Mouse (Mus musculus) layer of hippocampus, postnatal 10 days (tissue): ENCODE data around the gene Zfp706. TPM values are rescaled to one million over a fixed set of nuclear protein-coding genes. Genes with fewer than 3 reads are reported as not detected.
A peak's percentile ranks its signal among the peaks of the same experiment; 100 is the strongest.
"Not testable (repeated sequence)": the region's sequence is repeated elsewhere in the genome, so short reads cannot be mapped to it uniquely, and the experiment has no call there.

Source experiments
- DNase-seq, 2 experiments: peaks; one replicate each; pipeline ENCODE4 v3.0.0; 2021; ENCODE audit warnings: low spot score in 2 of 2
- total RNA-seq, 2 experiments: library from RNA; stranded (reverse); gene quantifications; 2 replicates each; pipeline ENCODE4 v1.2.3; 2021

Zfp706 gene
- total RNA-seq, 2 experiments from 2014 or later: 249 to 317 TPM

DNA sequence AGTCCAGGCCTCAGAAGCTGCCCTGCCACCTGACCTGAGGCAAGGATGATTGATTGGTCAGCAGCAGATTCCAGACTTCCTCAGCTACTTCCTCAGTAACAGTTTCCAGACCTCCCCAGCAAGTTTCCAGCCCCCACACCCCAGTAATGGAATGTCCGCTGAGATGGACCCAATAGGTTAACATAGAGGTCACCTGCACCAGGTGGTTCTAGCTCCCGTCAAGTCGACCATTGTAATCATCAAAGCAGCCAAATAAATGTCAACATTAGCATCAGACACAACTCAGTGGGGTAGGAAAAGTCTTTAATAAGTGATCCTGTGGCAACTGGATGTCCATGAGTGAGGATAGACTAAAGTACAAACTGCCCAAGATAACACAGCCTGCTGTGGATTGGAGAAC, 3.7 kb upstream of the Zfp706 start:
- no peak for DNase-seq

DNA sequence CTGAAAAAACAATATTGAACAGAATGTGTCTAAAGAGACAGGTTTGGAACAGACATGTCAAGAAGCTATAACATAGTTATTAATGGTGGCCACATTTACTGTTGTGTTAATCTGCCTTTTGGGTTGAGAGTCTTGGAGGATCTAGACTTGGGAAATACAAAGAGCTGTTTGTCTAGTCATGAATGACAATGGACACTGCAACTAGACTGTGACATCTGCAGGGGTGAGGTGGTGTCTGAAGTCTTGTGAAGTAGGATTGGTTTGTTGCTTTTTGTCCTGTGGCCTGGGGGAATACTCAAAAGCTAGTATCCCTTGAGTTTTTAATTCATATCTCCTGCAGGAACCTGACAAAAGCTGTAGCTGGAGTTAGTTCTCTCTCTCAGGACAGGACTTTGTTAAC, 973 bp upstream of the Zfp706 start:
- no peak for DNase-seq

DNA sequence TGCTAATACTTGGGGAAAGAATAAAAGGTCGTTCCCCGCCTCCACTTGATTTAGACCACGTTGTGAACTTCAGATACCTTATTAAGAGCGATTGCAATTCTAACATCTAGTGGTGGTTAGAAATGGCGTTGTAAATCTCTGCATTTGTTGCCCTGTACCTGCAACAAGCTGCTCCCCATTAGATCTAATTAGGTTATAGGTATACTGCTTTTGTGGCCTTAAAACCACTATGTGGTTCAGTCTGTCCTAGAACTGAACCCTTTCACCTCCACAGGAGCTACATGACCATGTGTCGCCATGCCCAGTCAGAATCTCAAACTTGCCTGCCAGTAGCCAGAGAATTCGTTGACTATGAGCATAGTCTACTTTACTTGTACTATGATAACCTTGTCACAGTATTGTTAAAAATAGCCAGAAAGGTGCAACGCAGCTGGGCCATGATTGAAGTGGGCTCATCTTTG, 416 bp upstream of the Zfp706 start:
- DNase-seq: no peak

DNA sequence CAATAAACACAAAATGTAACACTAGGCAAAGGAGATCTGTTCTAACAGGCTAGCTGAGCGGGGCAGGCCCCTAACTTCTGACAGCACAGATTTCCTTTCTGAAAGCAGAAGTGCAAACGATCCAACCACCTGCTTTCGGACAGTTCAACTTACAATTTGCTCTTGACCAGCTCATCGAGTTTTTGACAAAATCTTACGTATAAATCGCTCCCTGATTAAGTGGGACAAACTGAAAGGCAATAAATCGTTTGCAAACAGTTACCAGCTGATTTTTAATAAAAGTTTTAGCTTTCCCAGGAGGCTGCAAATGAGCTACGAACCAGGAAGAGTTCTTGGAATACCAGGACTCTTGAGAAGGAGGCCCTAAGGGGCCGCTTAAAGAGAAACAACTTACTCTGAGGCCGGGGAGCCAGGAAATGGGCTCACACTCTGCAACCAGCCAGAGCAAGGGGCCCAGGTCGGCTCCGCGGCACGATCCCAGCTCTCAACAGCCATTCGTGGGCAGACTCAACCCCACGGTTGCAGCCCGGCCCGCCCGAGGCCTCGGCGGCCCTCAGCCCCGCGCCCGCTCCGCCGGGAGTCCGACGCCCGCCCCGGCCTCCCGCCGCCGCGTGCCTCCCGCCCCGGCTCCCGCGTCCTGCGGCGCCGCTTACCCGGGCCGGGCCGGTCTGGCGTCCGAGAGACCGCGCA, 953 bp downstream of the Zfp706 start:
- DNase-seq: peak in 1 of 2 experiments; percentile 36

DNA sequence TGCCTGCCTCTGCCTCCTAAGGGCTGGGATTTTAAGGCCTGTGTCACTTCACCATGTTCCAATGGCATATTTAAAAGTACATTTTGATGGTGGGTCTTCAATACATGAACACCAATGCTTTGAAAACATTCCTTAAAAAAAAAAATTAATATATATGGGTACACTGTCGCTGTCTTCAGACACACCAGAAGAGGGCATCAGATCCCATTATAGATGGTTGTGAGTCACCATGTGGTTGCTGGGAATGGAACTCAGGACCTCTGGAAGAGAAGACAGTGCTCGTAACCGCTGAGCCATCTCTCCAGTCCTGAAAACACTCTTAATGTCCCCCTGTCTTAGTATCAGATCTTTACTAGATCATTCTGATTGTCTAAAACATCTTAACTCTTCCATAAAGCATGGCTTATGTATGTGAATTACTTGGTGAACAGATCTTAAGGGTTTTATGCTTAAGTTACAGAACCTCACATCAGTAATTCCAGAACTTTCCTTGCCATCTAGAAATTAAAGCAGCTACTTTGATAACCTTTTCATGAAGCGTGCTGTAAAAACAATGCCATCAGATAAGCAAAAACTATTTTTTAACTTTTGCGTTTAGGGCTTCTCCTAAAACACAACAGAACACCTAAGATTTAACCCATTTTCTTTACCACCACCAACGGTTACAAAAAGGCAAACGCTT, 1.6 kb downstream of the Zfp706 start:
- DNase-seq: no peak

DNA sequence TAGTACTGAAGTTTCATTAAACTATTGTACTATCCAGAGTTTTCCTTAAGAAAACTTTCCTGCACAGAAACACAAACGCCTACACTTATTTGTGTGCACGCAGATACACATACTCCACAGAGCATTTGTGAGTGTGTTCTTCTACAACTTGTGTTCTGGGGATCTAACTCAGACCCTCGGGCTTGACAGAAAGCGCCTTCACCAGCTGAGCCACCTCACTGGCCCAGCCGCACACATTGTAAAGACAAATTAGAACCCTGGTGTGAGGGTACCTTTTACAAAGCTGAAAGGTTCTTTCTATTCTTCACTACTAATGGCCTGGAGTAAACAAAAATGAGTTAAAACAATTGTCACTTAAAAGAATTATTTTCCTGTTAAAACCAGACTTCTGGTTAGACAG, 2.7 kb downstream of the Zfp706 start:
- DNase-seq: no peak

DNA sequence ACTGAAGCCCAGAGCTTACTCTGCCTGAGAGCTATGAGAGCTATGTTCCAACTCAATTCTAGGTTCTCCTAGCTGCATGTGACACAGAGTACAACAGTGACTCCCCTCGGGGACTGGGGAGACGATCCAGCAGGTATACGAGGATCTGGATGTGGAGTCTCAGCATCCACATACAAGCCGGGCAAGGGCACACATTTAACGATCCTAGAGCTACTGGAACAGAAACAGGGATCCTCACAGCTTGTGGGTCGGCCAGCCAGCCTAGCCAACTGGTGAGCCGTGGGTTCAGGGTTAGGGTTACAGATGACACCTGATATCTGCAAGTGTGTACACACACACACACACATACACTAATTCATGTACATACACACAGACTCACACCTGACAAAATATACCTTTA, 5.3 kb downstream of the Zfp706 start:
- DNase-seq: no peak

DNA sequence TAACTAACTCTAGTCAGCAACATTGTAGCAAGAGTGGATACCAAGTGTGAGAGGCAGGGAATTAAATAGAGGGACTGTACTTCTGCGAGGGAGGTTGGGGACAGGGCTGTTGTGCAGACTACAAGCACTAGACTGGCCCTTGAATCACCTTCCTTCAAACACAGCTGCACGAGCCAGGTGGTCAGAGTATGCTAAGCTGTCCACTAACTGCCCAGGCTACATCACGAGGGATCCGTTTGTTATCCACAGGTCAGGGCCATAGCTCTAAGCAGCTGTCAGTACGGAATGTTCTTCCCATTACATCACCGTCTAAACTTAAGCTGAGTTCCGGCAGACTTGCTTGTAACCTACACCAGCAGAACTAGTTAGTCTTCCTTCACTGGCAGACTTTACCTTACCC, 8.0 kb downstream of the Zfp706 start:
- not testable (repeated sequence) for DNase-seq

DNA sequence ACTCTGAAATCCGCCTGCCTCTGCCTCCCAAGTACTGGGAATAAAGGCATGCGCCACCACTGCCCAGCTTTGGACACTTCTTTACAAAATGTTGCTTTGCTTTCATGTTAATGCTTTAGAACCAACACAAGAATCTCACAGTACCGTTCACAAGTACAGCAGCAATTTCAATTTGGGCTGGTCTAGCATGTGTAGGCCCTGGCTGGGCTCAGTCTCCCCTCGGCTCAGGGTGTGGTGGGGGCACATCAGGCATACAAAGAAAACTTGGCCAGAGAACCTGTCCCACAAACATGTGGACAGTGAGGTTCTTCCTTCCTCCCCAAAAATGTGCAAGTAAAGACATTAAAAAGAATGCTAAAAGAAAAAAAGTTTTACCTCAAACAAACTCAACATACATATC, 12.4 kb downstream of the Zfp706 start:
- no peak for DNase-seq

DNA sequence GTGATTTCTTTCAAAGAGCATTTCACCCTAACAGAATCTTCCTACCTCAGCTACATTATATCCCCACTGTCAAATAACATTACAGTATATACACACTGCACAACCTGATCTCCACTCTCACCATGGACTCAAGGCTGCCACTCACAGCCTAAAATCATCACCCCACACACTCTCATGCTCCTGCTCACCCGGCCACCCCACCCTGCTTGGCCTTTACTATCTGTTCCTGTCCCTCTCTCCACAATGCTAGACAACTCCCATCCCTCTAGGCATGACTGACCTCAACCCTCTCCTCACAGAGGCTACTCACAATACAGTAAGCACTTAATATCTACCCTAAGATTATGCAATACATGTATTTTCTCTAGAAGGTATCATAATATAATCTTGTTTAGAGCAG, 12.9 kb downstream of the Zfp706 start:
- no peak for DNase-seq

DNA sequence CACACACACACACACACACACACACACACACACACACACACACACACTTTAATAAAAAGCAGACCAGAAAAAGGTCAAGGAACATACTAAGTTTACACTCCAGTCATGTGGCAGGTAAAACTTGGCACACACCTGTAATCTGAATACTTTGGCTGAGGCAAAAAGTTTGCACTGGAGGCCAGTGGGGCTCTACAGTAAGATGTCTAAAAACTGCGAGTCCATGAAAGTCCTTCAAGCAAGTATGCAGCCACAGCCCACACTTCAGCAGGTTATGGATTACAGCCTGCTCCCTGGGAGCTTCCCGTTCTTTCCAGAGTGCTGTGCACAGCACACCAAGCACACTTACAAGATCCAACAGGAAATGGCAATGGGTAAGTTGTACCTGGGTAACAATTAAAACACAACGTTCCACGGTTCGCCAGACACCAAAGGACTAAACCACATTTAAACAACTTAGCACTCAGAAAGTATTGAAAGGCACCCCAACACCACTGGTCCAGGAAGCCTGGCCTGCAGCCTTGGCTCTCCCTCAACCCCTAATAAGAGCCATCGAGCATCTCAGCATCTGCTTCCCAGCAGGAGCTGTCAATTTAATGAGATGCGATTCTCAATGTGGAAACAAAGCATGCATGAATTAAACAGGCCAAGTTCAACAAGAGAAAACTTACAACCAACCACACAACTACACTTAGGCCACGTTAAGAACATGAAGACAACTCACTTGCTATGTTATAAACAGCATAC, 14.0 kb downstream of the Zfp706 start:
- DNase-seq: no peak

DNA sequence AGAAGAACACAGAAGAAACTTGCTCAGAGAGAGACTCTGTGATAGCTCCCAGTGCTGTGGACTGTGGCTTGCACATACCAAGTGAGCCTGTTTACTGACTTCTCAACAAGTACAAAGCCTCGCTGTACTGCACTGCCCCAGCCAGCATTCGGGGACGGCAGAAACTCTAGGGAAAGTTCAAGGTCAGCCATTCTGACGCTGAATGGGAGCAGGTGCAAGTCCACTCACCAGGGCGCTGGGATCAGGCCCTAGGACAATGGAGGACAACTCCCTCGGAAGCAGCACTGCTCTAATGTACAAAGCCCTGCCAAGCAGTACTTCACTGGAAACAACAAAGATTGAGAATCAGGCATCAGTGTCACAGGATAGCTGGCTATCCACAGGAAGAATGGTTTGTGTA, 16.2 kb downstream of the Zfp706 start:
- no peak for DNase-seq

DNA sequence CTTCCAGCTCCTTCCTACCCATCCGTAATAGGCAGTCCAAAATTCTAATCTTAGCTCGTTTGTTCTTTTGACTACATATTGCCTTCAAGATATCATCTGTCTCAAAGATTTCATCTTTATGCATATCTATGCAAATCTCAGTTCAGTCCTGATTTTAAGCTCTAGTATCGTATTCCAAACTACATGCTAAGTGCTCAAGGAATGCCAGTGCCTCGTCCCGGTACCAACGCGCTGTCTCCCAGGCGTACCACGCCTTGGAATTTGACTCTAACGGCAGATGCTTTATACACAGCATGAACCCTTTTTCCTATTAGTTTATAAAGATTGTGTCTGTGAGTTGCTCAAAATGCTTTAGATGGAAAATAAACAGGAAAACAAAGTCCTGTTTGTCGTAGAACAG, 17.7 kb downstream of the Zfp706 start:
- no peak for DNase-seq

DNA sequence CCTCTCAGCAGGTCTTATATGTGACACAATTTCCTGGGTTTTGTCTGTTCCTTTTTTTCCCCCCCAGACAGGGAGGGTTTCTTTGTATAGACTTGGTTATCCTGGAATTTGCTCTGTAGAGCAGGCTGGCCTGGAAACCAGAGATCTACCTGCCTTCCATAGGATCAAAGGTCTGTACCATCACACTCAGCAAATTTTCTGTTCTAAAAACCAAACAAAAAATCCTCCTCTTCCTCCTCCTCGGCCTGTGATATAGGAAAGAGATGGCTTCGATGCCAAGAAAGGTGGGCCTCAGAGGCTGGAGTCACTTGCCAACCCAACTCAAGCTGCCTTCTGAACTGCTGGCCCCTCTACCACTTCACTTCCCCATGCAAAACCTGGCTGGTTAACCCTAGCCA, 18.9 kb downstream of the Zfp706 start:
- no peak for DNase-seq

DNA sequence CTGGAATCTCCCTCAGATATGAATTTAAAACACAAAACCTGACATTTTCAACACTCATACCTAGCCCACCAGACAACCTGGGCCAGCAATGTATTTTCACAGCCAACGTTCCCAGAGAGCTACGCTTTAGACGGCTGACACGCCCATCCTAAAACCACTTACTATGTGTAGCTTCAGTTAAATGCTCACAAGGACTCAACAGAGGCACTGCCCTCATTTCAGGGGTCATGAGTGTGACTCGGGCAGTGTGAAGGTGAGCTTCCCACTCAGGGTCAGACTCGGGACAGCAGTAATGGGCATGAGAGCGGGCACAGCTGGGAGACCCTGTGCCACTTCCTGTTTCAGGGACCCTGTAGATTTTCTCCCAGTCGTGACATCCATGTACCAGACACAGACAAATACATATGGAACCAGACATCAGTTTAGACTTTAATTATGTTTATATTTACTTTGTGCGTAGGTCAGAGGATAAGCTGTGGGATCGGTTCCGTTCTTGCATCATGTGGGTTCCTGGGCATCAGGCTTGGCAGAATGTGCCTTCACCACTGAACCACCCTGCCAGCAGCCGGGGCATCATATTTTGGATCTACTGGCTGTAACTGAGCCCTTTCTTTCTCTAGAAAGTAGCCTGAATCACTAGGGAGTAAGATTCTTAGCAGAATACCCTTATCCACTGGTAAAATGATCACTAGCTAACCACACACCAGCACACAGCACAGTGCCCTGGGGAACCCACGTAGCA, 19.4 kb downstream of the Zfp706 start:
- DNase-seq: no peak

DNA sequence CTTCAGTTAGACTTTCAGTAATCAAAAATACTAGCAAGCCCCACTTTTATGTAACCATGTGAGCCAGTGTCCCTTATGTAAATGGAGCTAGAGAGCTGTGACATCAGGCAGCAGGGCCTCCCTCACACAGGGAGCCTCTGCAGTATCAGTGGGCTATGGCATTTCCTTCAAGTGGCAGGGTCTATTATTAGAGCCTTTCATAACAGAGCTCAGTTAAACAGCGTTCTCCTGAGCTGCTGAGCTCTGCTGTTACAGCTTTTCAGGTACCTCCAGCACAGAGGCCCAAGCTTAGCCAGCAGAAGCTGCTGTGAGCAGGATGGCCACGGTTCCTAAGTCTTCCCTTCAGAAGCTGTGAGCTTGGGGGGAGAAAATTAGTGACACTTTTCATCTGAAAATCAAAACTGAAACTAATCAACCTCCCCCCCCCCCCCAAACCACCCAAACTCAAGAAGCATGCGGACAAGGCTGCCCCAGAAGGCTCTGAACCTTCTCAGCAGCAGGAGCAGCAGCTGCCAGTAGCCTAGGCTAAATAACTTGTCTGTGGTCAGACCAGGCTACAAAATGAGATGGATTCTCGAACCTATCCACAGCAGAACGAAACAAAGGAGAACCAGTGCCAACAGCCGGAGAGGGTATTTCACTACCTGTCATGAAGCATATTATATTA, 20.2 kb downstream of the Zfp706 start:
- no peak for DNase-seq

DNA sequence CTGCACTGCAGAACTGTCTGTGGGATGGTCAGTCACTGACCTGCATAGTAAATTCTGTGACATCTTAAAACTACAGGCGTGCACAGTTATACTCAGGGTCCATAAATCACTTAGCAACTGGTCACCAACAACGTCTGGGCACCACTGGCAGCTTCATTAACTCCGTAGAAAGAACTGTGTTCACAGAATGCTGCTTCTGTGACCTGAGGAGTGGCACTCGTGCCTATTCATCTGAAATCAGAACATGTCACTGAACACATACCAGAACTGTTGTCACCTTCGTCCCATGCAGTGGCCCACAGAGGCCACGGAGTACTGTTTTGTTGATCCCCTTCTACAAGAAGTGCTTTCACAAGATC, 22.0 kb downstream of the Zfp706 start:
- DNase-seq: no peak

DNA sequence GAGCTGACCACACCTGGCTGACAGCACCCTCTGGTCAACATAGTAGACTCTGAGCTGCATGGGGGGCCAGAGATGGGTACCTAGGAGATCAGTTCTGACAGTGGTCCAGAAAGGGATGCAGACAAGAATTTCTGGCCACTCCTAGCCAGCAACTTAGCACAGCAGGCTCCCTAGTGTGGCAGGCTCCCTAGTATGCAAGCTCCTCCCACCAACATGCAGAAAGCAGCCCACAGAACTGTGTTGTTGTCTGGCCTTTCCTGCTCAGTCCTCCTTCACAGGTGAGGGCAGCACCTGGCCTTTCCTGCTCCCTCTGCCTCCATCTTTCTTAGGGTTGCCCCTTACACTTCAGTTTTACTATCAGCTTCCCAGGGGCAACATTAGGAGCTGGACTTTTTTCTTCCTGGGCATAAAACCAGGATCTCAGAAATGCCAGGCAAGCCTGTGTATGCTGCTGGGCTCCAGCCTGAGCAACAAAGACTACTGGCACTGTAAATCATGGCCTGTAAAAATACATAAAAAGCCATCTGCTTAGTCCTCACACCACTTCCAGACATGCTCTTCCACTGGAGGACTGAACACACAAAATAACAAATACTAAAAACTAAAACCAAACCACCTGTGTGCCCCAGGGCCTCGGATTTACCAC, 22.5 kb downstream of the Zfp706 start:
- no peak for DNase-seq

DNA sequence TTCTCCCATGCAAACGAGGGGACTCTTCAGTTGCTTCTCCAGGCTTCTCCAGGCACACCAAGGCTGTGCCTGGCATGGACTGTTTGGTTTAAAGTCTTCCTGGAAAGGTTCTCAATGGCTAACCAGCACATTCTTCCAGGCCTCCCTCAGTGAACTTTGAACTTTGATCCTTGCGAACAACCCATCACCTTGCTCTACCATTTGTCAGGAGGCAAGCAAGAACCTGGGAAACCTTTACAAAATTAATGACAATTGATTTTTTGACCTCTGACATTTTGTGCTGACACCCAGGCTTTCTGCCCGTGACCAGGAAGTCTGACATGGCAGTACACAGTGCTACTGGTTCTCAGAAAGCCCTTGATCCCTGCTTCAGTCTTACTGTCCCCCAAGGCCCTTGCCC, 24.1 kb downstream of the Zfp706 start:
- DNase-seq: no peak

DNA sequence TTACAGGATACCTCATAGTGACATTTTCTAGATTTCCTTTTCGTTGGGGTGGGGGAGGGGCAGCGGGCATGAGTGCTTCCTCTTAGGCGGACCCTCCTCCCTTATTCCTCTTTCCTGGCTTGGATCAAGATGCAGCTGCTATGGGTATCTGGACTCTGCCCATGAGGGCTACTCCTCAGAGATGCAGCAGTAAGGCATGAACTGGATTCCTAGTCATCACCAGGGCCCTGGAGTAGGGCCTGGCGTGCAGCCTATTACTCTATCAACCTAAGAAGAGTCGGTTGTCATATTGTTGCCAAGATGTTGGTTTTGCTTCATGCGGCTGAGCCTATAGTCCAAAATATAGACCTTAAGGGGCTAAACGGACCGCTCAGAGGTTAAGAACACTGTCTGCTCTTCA, 27.3 kb downstream of the Zfp706 start:
- no peak for DNase-seq
